Mouse (Mus musculus): ENCODE measurements at regions not wholly inside any gene's neighbourhood (a gene's known extent, or its start where the extent isn't known, plus 50 kb on each side); places are given as distances from the start of the nearest gene placed in this dataset.

- peak in 1 of 2 experiments; percentile 3 for DNase-seq
These were observed 303.8 kb upstream of the Flrt2 start for GRCm38 (mm10) chr12:95388185-95388584.

GRCm38 (mm10) chr12:95392821-95393220 lies 299.2 kb upstream of the Flrt2 start:
- DNase-seq, result no peak

- DNase-seq, result no peak
These were observed 297.0 kb upstream of the Flrt2 start for GRCm38 (mm10) chr12:95394991-95395530.

GRCm38 (mm10) chr12:95420861-95421260 lies 271.2 kb upstream of the Flrt2 start:
- DNase-seq, result peak; percentile 8 to 21

GRCm38 (mm10) chr12:95424739-95425138 lies 267.3 kb upstream of the Flrt2 start:
- DNase-seq, result no peak

GRCm38 (mm10) chr12:95437226-95437625 lies 254.8 kb upstream of the Flrt2 start:
- DNase-seq, result no peak

- DNase-seq, result no peak
These were observed 234.5 kb upstream of the Flrt2 start for GRCm38 (mm10) chr12:95457480-95457879.

GRCm38 (mm10) chr12:95466502-95467490 lies 225.2 kb upstream of the Flrt2 start:
- DNase-seq, result no peak

- DNase-seq, result no peak
These were observed 222.1 kb upstream of the Flrt2 start for GRCm38 (mm10) chr12:95469897-95470296.

GRCm38 (mm10) chr12:95486502-95486901 lies 205.5 kb upstream of the Flrt2 start:
- DNase-seq, result no peak

- DNase-seq, result peak in 1 of 2 experiments; percentile 11
These were observed 203.7 kb upstream of the Flrt2 start for GRCm38 (mm10) chr12:95488371-95488770.

- peak in 1 of 2 experiments; percentile 11 for DNase-seq
These were observed 202.7 kb upstream of the Flrt2 start for GRCm38 (mm10) chr12:95489374-95489773.

- DNase-seq, result no peak
These were observed 202.2 kb upstream of the Flrt2 start for GRCm38 (mm10) chr12:95489848-95490247.

- peak; percentile 14 for DNase-seq
These were observed 200.1 kb upstream of the Flrt2 start for GRCm38 (mm10) chr12:95491806-95492436.

- no peak for DNase-seq
These were observed 190.6 kb upstream of the Flrt2 start for GRCm38 (mm10) chr12:95501443-95501842.

- DNase-seq, result no peak
These were observed 172.0 kb upstream of the Flrt2 start for GRCm38 (mm10) chr12:95520008-95520407.

- DNase-seq, result no peak
These were observed 170.0 kb upstream of the Flrt2 start for GRCm38 (mm10) chr12:95522052-95522451.

- DNase-seq, result no peak
These were observed 158.0 kb upstream of the Flrt2 start for GRCm38 (mm10) chr12:95533888-95534639.

GRCm38 (mm10) chr12:95547301-95547700 lies 144.7 kb upstream of the Flrt2 start:
- DNase-seq, result peak in 1 of 2 experiments; percentile 2

GRCm38 (mm10) chr12:95553129-95553528 lies 138.9 kb upstream of the Flrt2 start:
- DNase-seq, result no peak

- DNase-seq, result no peak
These were observed 133.2 kb upstream of the Flrt2 start for GRCm38 (mm10) chr12:95558706-95559406.

- no peak for DNase-seq
These were observed 128.6 kb upstream of the Flrt2 start for GRCm38 (mm10) chr12:95563431-95563830.
